Mouse (Mus musculus): ENCODE data around the gene Dcps. TPM values are rescaled to one million over a fixed set of nuclear protein-coding genes. Genes with fewer than 3 reads are reported as not detected.

Gene Dcps
- polyA plus RNA-seq, 1 experiment from 2014 or later = 73.4 TPM

DNA sequence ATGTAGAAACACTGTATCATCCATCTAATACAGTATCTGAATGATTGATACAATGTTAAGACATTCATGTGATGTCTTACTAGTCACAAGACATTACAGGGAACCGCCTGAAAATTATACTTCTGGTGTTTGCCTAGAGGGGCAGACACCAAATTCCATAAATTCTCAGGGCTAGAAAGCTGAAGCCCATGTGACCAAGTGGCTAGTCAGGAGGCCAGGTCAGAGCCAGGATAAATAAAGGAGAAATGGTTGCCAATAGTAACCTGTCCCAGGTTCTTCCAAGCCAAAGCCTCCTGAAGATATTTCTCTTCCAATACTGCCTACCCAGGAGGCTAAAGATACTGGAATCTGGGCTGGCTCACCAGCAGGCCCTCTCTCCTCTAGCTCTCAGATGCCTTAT lies 80.1 kb downstream of the Dcps start:
- Histone ChIP-seq H3K9me3 (replicated peaks; ENCODE audit: control insufficient read depth, low read length, poor library complexity, severe bottlenecking) (no peaks in the 10 kb centered on the region), H3K36me3 (ENCODE audit: control insufficient read depth, insufficient read depth, low read length) (no peaks in the 10 kb centered on the region), H3K4me2 (ENCODE audit: low read length) (no peak overlapping the region), H3K9ac (ENCODE audit: low read depth, low read length) (no peak overlapping the region), H3K4me3 (ENCODE audit: low read depth, low read length) (no peak overlapping the region), H3K27ac (ENCODE audit: low read length) (no peak overlapping the region), H3K27me3 (ENCODE audit: control insufficient read depth, insufficient read depth, low read depth, low read length) (no peaks in the 10 kb centered on the region), H3K4me1 (ENCODE audit: control insufficient read depth, insufficient read depth, low read length) (no peaks in the 10 kb centered on the region)
- WGBS = 90% methylated on average over 1 of the region's 1 CpGs
- ATAC-seq = no peak

DNA sequence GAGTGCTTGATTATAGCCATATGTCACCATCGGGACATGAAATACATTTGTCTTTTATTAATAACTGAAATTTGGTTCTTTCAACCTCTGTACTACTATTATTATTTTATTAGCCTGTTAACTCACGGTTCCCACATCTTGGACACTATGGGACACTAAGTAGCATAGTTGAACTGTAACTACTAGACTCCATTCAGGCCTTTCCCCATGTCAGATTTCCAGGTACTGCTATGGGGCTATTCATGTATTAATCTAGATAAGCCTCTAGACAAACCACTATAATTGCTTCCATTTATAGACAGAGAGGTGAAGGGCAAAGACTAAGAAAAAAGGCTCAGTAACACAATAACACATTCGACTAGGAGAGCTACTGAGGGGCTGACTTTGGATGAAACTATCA lies 82.5 kb downstream of the Dcps start:
- 91% methylated on average over 3 of the region's 3 CpGs for WGBS
- ATAC-seq = no peak
- Histone ChIP-seq H3K27ac (ENCODE audit: low read length) (no peak overlapping the region), H3K4me2 (ENCODE audit: low read length) (no peak overlapping the region), H3K9me3 (replicated peaks; ENCODE audit: control insufficient read depth, low read length, poor library complexity, severe bottlenecking) (no peaks in the 10 kb centered on the region), H3K4me1 (ENCODE audit: control insufficient read depth, insufficient read depth, low read length) (no peaks in the 10 kb centered on the region), H3K36me3 (ENCODE audit: control insufficient read depth, insufficient read depth, low read length) (no peaks in the 10 kb centered on the region), H3K27me3 (ENCODE audit: control insufficient read depth, insufficient read depth, low read depth, low read length) (no peaks in the 10 kb centered on the region), H3K9ac (ENCODE audit: low read depth, low read length) (no peak overlapping the region), H3K4me3 (ENCODE audit: low read depth, low read length) (no peak overlapping the region)

- no peak for ATAC-seq
- no peak overlapping the region for H3K4me3 ChIP-seq (ENCODE audit: low read depth, low read length)
- H3K36me3 ChIP-seq (ENCODE audit: control insufficient read depth, insufficient read depth, low read length) = no peaks in the 10 kb centered on the region
- H3K27ac ChIP-seq (ENCODE audit: low read length) = no peak overlapping the region
- H3K4me2 ChIP-seq (ENCODE audit: low read length) = no peak overlapping the region
- H3K27me3 ChIP-seq (ENCODE audit: control insufficient read depth, insufficient read depth, low read depth, low read length) = no peaks in the 10 kb centered on the region
- no peak overlapping the region for H3K9ac ChIP-seq (ENCODE audit: low read depth, low read length)
- no peaks in the 10 kb centered on the region for H3K4me1 ChIP-seq (ENCODE audit: control insufficient read depth, insufficient read depth, low read length)
- H3K9me3 ChIP-seq (replicated peaks; ENCODE audit: control insufficient read depth, low read length, poor library complexity, severe bottlenecking) = no peaks in the 10 kb centered on the region
- WGBS = 96% methylated on average over 2 of the region's 2 CpGs
These were observed 83.0 kb downstream of the Dcps start for GRCm38 (mm10) chr9:35092904-35093303.

Other genes with a start within 250 kb of the Dcps start
- 15.9 and 17.9 TPM in 2 replicates for gene St3gal4, start 56.8 kb downstream of the Dcps start, polyA plus RNA-seq (2015; fragmentation: Nextera tagmentation; extraction: Ambion mirVana)
- 65.8 and 68.2 TPM in 2 replicates for gene Srpr, start 24.1 kb upstream of the Dcps start, polyA plus RNA-seq (2015; fragmentation: Nextera tagmentation; extraction: Ambion mirVana)
- gene Tirap, start 24.2 kb upstream of the Dcps start, polyA plus RNA-seq (2015; fragmentation: Nextera tagmentation; extraction: Ambion mirVana) = 4.3 and 4.6 TPM in 2 replicates
- gene Foxred1, start 35.0 kb upstream of the Dcps start, polyA plus RNA-seq (2015; fragmentation: Nextera tagmentation; extraction: Ambion mirVana) = 49.8 and 51.2 TPM in 2 replicates
- gene Fam118b, start 91.7 kb upstream of the Dcps start, polyA plus RNA-seq (2015; fragmentation: Nextera tagmentation; extraction: Ambion mirVana) = 59.1 and 60.7 TPM in 2 replicates
- gene Rpusd4, start 91.8 kb upstream of the Dcps start, polyA plus RNA-seq (2015; fragmentation: Nextera tagmentation; extraction: Ambion mirVana) = 16.7 and 18.5 TPM in 2 replicates
- gene Cdon, start 245.1 kb upstream of the Dcps start, polyA plus RNA-seq (2015; fragmentation: Nextera tagmentation; extraction: Ambion mirVana) = 2.1 and 3.4 TPM in 2 replicates

Measured in midbrain, embryonic 16.5 days (tissue).